Comparison of ENCODE assay signal across 14 mouse cellular contexts in the genomic region with DNA sequence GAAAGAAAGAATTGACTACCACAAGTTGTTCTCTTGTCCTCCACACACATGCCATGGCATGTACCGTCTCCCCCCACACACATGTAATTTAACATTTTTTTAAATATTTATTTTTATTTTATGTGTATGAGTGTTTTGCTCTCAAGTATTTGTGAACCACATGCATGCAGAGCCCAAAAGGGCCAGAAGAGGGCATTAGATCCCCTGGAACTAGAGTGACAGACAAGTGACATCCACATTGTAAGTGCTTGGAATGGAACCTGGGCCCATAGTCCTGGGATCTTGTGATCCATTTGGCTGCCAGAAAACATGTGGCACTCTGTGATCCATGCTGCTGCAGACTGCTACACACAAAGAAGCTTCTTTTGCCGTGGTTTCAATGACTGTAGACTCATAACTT. TPM values are rescaled to one million over a fixed set of nuclear protein-coding genes. Genes with fewer than 3 reads are reported as not detected.
DNase-seq lines count a peak whose midpoint lies in the region; ATAC-seq and TF ChIP-seq lines count a peak whose summit lies in the region.
"Had no signal": no experiment of that assay in that cellular context is flagged by ENCODE, and none has a peak within 500 bp of the region (broad histone marks: within the 10 kb centered on the region; RNA-seq: fewer than 3 reads in every experiment).

No protein-coding gene starts in this region.

- no peak overlapping the region for H3K27ac ChIP-seq in hindbrain, postnatal 0 days
- H3K27ac ChIP-seq in hindbrain, embryonic 16.5 days (ENCODE audit: low read depth, low read length): no peak overlapping the region
- no peak overlapping the region for H3K27ac ChIP-seq in CH12.LX (ENCODE audit: insufficient read depth, low read depth)
- H3K27ac ChIP-seq in forebrain, postnatal 0 days (ENCODE audit: low read depth, low read length): no peak overlapping the region
- no peak overlapping the region for H3K27ac ChIP-seq in hindbrain, embryonic 10.5 days
- H3K27ac ChIP-seq: midbrain, embryonic 15.5 days had no signal

- H3K4me3 ChIP-seq in hindbrain, postnatal 0 days (ENCODE audit: low read length): no peak overlapping the region
- no peak overlapping the region for H3K4me3 ChIP-seq in hindbrain, embryonic 16.5 days (ENCODE audit: low read length)
- H3K4me3 ChIP-seq in CH12.LX (replicated peaks in 1 of 3; ENCODE audit: low read depth in 2 of 3, low read length in 2 of 3, poor library complexity in 1 of 3): no peak overlapping the region
- no peak overlapping the region for H3K4me3 ChIP-seq in forebrain, postnatal 0 days (ENCODE audit: low read depth, low read length)
- no peak overlapping the region for H3K4me3 ChIP-seq in hindbrain, embryonic 10.5 days
- H3K4me3 ChIP-seq: heart, embryonic 12.5 days; midbrain, embryonic 15.5 days had no signal

- H3K4me2 ChIP-seq in hindbrain, postnatal 0 days (ENCODE audit: low read depth, low read length): no peak overlapping the region
- H3K4me2 ChIP-seq in hindbrain, embryonic 16.5 days (ENCODE audit: low read length): no peak overlapping the region
- H3K4me2 ChIP-seq in CH12.LX (ENCODE audit: insufficient read depth, low read depth, poor library complexity, severe bottlenecking): no peak overlapping the region
- H3K4me2 ChIP-seq in forebrain, postnatal 0 days (ENCODE audit: low read depth): no peak overlapping the region
- H3K4me2 ChIP-seq: heart, embryonic 12.5 days; midbrain, embryonic 15.5 days had no signal

- H3K9me3 ChIP-seq in hindbrain, postnatal 0 days (ENCODE audit: low read length): no peaks in the 10 kb centered on the region
- no peaks in the 10 kb centered on the region for H3K9me3 ChIP-seq in hindbrain, embryonic 16.5 days (ENCODE audit: control insufficient read depth, low read length)
- H3K9me3 ChIP-seq in CH12.LX (replicated peaks; ENCODE audit: low read length): no peaks in the 10 kb centered on the region
- no peaks in the 10 kb centered on the region for H3K9me3 ChIP-seq in forebrain, postnatal 0 days (ENCODE audit: low read length)
- H3K9me3 ChIP-seq in hindbrain, embryonic 10.5 days: no peaks in the 10 kb centered on the region
- H3K9me3 ChIP-seq: heart, embryonic 12.5 days; midbrain, embryonic 15.5 days had no signal

- intact Hi-C loops in left cerebral cortex, postnatal 36 days (cut with DNase I): loop anchor here (5.0 kb wide), 1 partner anchor 117 kb away; no protein-coding TSS in a partner anchor

- TF ChIP-seq CTCF in hindbrain, postnatal 0 days (IDR thresholded peaks at IDR 0.05; ENCODE audit: low read depth): peak; percentile 23; the same call in 1 of the 2 replicates
- TF ChIP-seq CTCF in CH12.LX (conservative IDR thresholded peaks at IDR 0.05 in 1 of 2, IDR thresholded peaks at IDR 0.05 in 1 of 2; ENCODE audit: low read depth in 2 of 2, low read length in 2 of 2): peak in 1 of 2 experiments; percentile 47; a peak in 2 of 4 replicates
- TF ChIP-seq CTCF in brain, embryonic 14.5 days (IDR thresholded peaks at IDR 0.05; ENCODE audit: borderline replicate concordance, extremely low read depth, insufficient read depth, insufficient read length): no peak
- TF ChIP-seq CTCF in forebrain, postnatal 0 days (IDR thresholded peaks at IDR 0.05; ENCODE audit: low read depth): no peak

- dilution Hi-C loops in CH12.LX (cut with MboI; ENCODE audit: extremely low pct_ligation_motif_present, extremely low pct_unique_long_range_greater_than_20kb, low sequenced_read_pairs): no loop called here

- no peak for ATAC-seq in hindbrain, postnatal 0 days
- ATAC-seq in hindbrain, embryonic 16.5 days: no peak
- ATAC-seq in megakaryocyte-erythroid progenitor cell, adult 5-6 weeks (replicated peaks; ENCODE audit: low FRiP score, low TSS enrichment, poor library complexity, severe bottlenecking): 0 out of 2 replicates have a peak, but pooled peaks have one; percentile 47
- no peak for ATAC-seq in forebrain, postnatal 0 days
- ATAC-seq: midbrain, embryonic 15.5 days had no signal

- no peak for TF ChIP-seq POLR2A in CH12.LX (IDR thresholded peaks at IDR 0.05; ENCODE audit: low read depth, low read length)
- TF ChIP-seq POLR2A in brain, embryonic 14.5 days (IDR thresholded peaks at IDR 0.05; ENCODE audit: borderline replicate concordance, extremely low read depth, insufficient read depth, insufficient read length, poor library complexity, severe bottlenecking): no peak

- peak; percentile 42 for TF ChIP-seq RAD21 in CH12.LX (IDR thresholded peaks at IDR 0.05; ENCODE audit: low read depth, low read length)

- no peak for TF ChIP-seq EP300 in CH12.LX (IDR thresholded peaks at IDR 0.05; ENCODE audit: low read length)

- no peak for DNase-seq in hindbrain, postnatal 0 days (ENCODE audit: low spot score)
- peak; percentile 13 for DNase-seq in CH12.LX (ENCODE audit: extremely low read depth)
- peak; percentile 0 for DNase-seq in brain, embryonic 14.5 days (ENCODE audit: low read depth)
- DNase-seq in forebrain, postnatal 0 days: no peak
- no peak for DNase-seq in hindbrain, embryonic 10.5 days (ENCODE audit: low spot score)
- DNase-seq in left cerebral cortex, postnatal 36 days (ENCODE audit: low spot score in 2 of 2): no peak

- H3K9ac ChIP-seq in hindbrain, postnatal 0 days (replicated peaks; ENCODE audit: low read length): no peak overlapping the region
- no peak overlapping the region for H3K9ac ChIP-seq in hindbrain, embryonic 16.5 days (ENCODE audit: low read depth, low read length)
- H3K9ac ChIP-seq in CH12.LX (ENCODE audit: insufficient read depth, low read depth): no peak overlapping the region
- no peak overlapping the region for H3K9ac ChIP-seq in forebrain, postnatal 0 days
- H3K9ac ChIP-seq: heart, embryonic 12.5 days; midbrain, embryonic 15.5 days had no signal

- H3K36me3 ChIP-seq in hindbrain, postnatal 0 days (ENCODE audit: insufficient read depth, low read length): no peaks in the 10 kb centered on the region
- no peaks in the 10 kb centered on the region for H3K36me3 ChIP-seq in hindbrain, embryonic 16.5 days (ENCODE audit: control insufficient read depth, insufficient read depth, low read length)
- no peaks in the 10 kb centered on the region for H3K36me3 ChIP-seq in CH12.LX (replicated peaks in 1 of 2; ENCODE audit: control insufficient read depth in 1 of 2, insufficient read depth in 1 of 2, low read length in 1 of 2)
- no peaks in the 10 kb centered on the region for H3K36me3 ChIP-seq in forebrain, postnatal 0 days (ENCODE audit: insufficient read depth)
- H3K36me3 ChIP-seq in hindbrain, embryonic 10.5 days: no peaks in the 10 kb centered on the region
- H3K36me3 ChIP-seq: heart, embryonic 12.5 days; midbrain, embryonic 15.5 days had no signal

- no peaks in the 10 kb centered on the region for H3K27me3 ChIP-seq in hindbrain, postnatal 0 days (ENCODE audit: insufficient read depth, low read length)
- no peaks in the 10 kb centered on the region for H3K27me3 ChIP-seq in hindbrain, embryonic 16.5 days (replicated peaks; ENCODE audit: control insufficient read depth, insufficient read depth, low read length)
- no peaks in the 10 kb centered on the region for H3K27me3 ChIP-seq in CH12.LX (replicated peaks)
- no peaks in the 10 kb centered on the region for H3K27me3 ChIP-seq in forebrain, postnatal 0 days (ENCODE audit: insufficient read depth, low read length)
- peaks cover 3% of the 10 kb centered on the region; the same call in 1 of the 2 replicates for H3K27me3 ChIP-seq in hindbrain, embryonic 10.5 days (ENCODE audit: insufficient read depth, poor library complexity, severe bottlenecking)
- H3K27me3 ChIP-seq: midbrain, embryonic 15.5 days had no signal

- no peaks in the 10 kb centered on the region for H3K4me1 ChIP-seq in hindbrain, postnatal 0 days (ENCODE audit: insufficient read depth, low read length)
- no peaks in the 10 kb centered on the region for H3K4me1 ChIP-seq in hindbrain, embryonic 16.5 days (ENCODE audit: control insufficient read depth, insufficient read depth, low read depth, low read length)
- H3K4me1 ChIP-seq in CH12.LX (ENCODE audit: control insufficient read depth in 1 of 2, insufficient read depth in 2 of 2): no peaks in the 10 kb centered on the region
- no peaks in the 10 kb centered on the region for H3K4me1 ChIP-seq in forebrain, postnatal 0 days (ENCODE audit: insufficient read depth)
- no peaks in the 10 kb centered on the region for H3K4me1 ChIP-seq in hindbrain, embryonic 10.5 days (replicated peaks)
- H3K4me1 ChIP-seq: heart, embryonic 12.5 days; midbrain, embryonic 15.5 days had no signal

- WGBS in hindbrain, postnatal 0 days: 63% methylated on average over 2 of the region's 2 CpGs
- WGBS in hindbrain, embryonic 16.5 days: 57% methylated on average over 2 of the region's 2 CpGs
- 60% methylated on average over 2 of the region's 2 CpGs for WGBS in forebrain, postnatal 0 days
- WGBS in hindbrain, embryonic 10.5 days: 65% methylated on average over 2 of the region's 2 CpGs

- in situ Hi-C loops in CH12.LX (cut with MboI; ENCODE audit: low pct_ligation_motif_present, low pct_unique_long_range_greater_than_20kb, low sequenced_read_pairs): loop anchor here (10.0 kb wide), 1 partner anchor 120 kb away; a partner anchor contains a TSS

- H3K79me2 ChIP-seq in CH12.LX (replicated peaks; ENCODE audit: control insufficient read depth, extremely low read depth, insufficient read depth, poor library complexity, severe bottlenecking): no peaks in the 10 kb centered on the region

RNA-seq across cellular contexts. Expression of a gene that starts 2.3 kb away (rescaled TPM):
- not detected in 2 replicates for total RNA-seq in hindbrain, postnatal 0 days (2014; rRNA removed)
- polyA plus RNA-seq in hindbrain, postnatal 0 days (2015; fragmentation: Nextera tagmentation; extraction: Ambion mirVana): 0.14 TPM in 1 of 2 replicates, not detected in the other
- not detected in 2 replicates for polyA plus RNA-seq in hindbrain, embryonic 16.5 days (2015; fragmentation: Nextera tagmentation; extraction: Ambion mirVana)
- not detected in 2 replicates for total RNA-seq in CH12.LX (2012; rRNA removed)
- not detected in 2 replicates for total RNA-seq in CH12.LX (2014; rRNA removed)
- polyA plus RNA-seq in CH12.LX (2012; ENCODE audit: insufficient read length, low read depth): not detected in 2 replicates
- polyA plus RNA-seq in brain, embryonic 14.5 days (2012; rRNA removed): not detected in 2 replicates
- not detected in 2 replicates for total RNA-seq in megakaryocyte-erythroid progenitor cell, adult 5-6 weeks (2014; fragmentation: Nextera tagmentation)
- not detected in 2 replicates for total RNA-seq in megakaryocyte-erythroid progenitor cell, adult 5-6 weeks (2017)
- total RNA-seq in forebrain, postnatal 0 days (2014; rRNA removed): not detected in 2 replicates
- polyA plus RNA-seq in forebrain, postnatal 0 days (2015; fragmentation: Nextera tagmentation; extraction: Ambion mirVana): not detected in 2 replicates
- polyA plus RNA-seq in hindbrain, embryonic 10.5 days (2016; fragmentation: Nextera tagmentation; extraction: Ambion mirVana): not detected in 2 replicates
- under 1 TPM in 1 of 2 experiments, not detected in 1; 0.66 TPM for total RNA-seq in left cerebral cortex, postnatal 36 days (2021)
- total RNA-seq: adrenal gland, adult 18-20 months had no signal
- polyA plus RNA-seq: embryonic facial prominence, embryonic 14.5 days; heart, embryonic 12.5 days; midbrain, embryonic 15.5 days; small intestine, adult 2 months had no signal

RNA-seq across cellular contexts. Expression of a gene that starts 10.2 kb away (rescaled TPM):
- total RNA-seq in hindbrain, postnatal 0 days (2014; rRNA removed): 48.9 and 62.0 TPM in 2 replicates
- 12.2 and 12.5 TPM in 2 replicates for polyA plus RNA-seq in hindbrain, postnatal 0 days (2015; fragmentation: Nextera tagmentation; extraction: Ambion mirVana)
- 9.9 and 10.8 TPM in 2 replicates for polyA plus RNA-seq in hindbrain, embryonic 16.5 days (2015; fragmentation: Nextera tagmentation; extraction: Ambion mirVana)
- total RNA-seq in CH12.LX (2012; rRNA removed) (12.0 and 12.3 TPM in 2 replicates), CH12.LX (2014; rRNA removed) (9.9 and 12.2 TPM in 2 replicates)
- polyA plus RNA-seq in CH12.LX (2012; ENCODE audit: insufficient read length, low read depth): 12.0 and 15.5 TPM in 2 replicates
- 25.4 and 38.9 TPM in 2 replicates for polyA plus RNA-seq in brain, embryonic 14.5 days (2012; rRNA removed)
- 21.8 and 22.9 TPM in 2 replicates for total RNA-seq in megakaryocyte-erythroid progenitor cell, adult 5-6 weeks (2014; fragmentation: Nextera tagmentation)
- 12.9 and 17.9 TPM in 2 replicates for total RNA-seq in megakaryocyte-erythroid progenitor cell, adult 5-6 weeks (2017)
- 56.7 and 80.9 TPM in 2 replicates for total RNA-seq in forebrain, postnatal 0 days (2014; rRNA removed)
- 11.4 and 12.4 TPM in 2 replicates for polyA plus RNA-seq in forebrain, postnatal 0 days (2015; fragmentation: Nextera tagmentation; extraction: Ambion mirVana)
- 15.3 and 15.4 TPM in 2 replicates for polyA plus RNA-seq in hindbrain, embryonic 10.5 days (2016; fragmentation: Nextera tagmentation; extraction: Ambion mirVana)
- total RNA-seq in left cerebral cortex, postnatal 36 days (2021): 10 to 100 TPM; 82.0 to 91.2 TPM

RNA-seq across cellular contexts. Expression of a gene that starts 42.7 kb away (rescaled TPM):
- not detected in 2 replicates for total RNA-seq in hindbrain, postnatal 0 days (2014; rRNA removed)
- polyA plus RNA-seq in hindbrain, postnatal 0 days (2015; fragmentation: Nextera tagmentation; extraction: Ambion mirVana): not detected in 2 replicates
- polyA plus RNA-seq in hindbrain, embryonic 16.5 days (2015; fragmentation: Nextera tagmentation; extraction: Ambion mirVana): not detected in 2 replicates
- total RNA-seq in CH12.LX (2012; rRNA removed): not detected in 2 replicates
- total RNA-seq in CH12.LX (2014; rRNA removed): not detected in 2 replicates
- polyA plus RNA-seq in CH12.LX (2012; ENCODE audit: insufficient read length, low read depth): not detected in 2 replicates
- polyA plus RNA-seq in brain, embryonic 14.5 days (2012; rRNA removed): not detected in 2 replicates
- not detected in 2 replicates for total RNA-seq in megakaryocyte-erythroid progenitor cell, adult 5-6 weeks (2014; fragmentation: Nextera tagmentation)
- total RNA-seq in megakaryocyte-erythroid progenitor cell, adult 5-6 weeks (2017): not detected in 2 replicates
- not detected in 2 replicates for total RNA-seq in forebrain, postnatal 0 days (2014; rRNA removed)
- not detected in 2 replicates for polyA plus RNA-seq in forebrain, postnatal 0 days (2015; fragmentation: Nextera tagmentation; extraction: Ambion mirVana)
- polyA plus RNA-seq in hindbrain, embryonic 10.5 days (2016; fragmentation: Nextera tagmentation; extraction: Ambion mirVana): not detected in 2 replicates
- total RNA-seq in left cerebral cortex, postnatal 36 days (2021): not detected
- total RNA-seq: adrenal gland, adult 18-20 months; left cerebral cortex, postnatal 25 days had no signal
- polyA plus RNA-seq: embryonic facial prominence, embryonic 14.5 days; heart, embryonic 12.5 days; midbrain, embryonic 15.5 days; small intestine, adult 2 months had no signal

RNA-seq across cellular contexts. Expression of a gene that starts 52.1 kb away (rescaled TPM):
- total RNA-seq in hindbrain, postnatal 0 days (2014; rRNA removed): not detected in 2 replicates
- 0.06 and 0.09 TPM in 2 replicates for polyA plus RNA-seq in hindbrain, postnatal 0 days (2015; fragmentation: Nextera tagmentation; extraction: Ambion mirVana)
- polyA plus RNA-seq in hindbrain, embryonic 16.5 days (2015; fragmentation: Nextera tagmentation; extraction: Ambion mirVana): 0.14 TPM in 1 of 2 replicates, not detected in the other
- total RNA-seq in CH12.LX (2012; rRNA removed) (not detected in 2 replicates), CH12.LX (2014; rRNA removed) (not detected in 2 replicates)
- not detected in 2 replicates for polyA plus RNA-seq in CH12.LX (2012; ENCODE audit: insufficient read length, low read depth)
- polyA plus RNA-seq in brain, embryonic 14.5 days (2012; rRNA removed): not detected in 2 replicates
- not detected in 2 replicates for total RNA-seq in megakaryocyte-erythroid progenitor cell, adult 5-6 weeks (2014; fragmentation: Nextera tagmentation)
- total RNA-seq in megakaryocyte-erythroid progenitor cell, adult 5-6 weeks (2017): not detected in 2 replicates
- total RNA-seq in forebrain, postnatal 0 days (2014; rRNA removed): not detected in 2 replicates
- polyA plus RNA-seq in forebrain, postnatal 0 days (2015; fragmentation: Nextera tagmentation; extraction: Ambion mirVana): 0.06 TPM in 1 of 2 replicates, not detected in the other
- not detected in 2 replicates for polyA plus RNA-seq in hindbrain, embryonic 10.5 days (2016; fragmentation: Nextera tagmentation; extraction: Ambion mirVana)
- not detected for total RNA-seq in left cerebral cortex, postnatal 36 days (2021)
- total RNA-seq: adrenal gland, adult 18-20 months; left cerebral cortex, postnatal 25 days had no signal
- polyA plus RNA-seq: embryonic facial prominence, embryonic 14.5 days; heart, embryonic 12.5 days; small intestine, adult 2 months had no signal

Comparison
In these comparisons a context has a peak if more than half of its experiments do, and no peak if none do; other contexts are left out.
1. DNase-seq: peak in CH12.LX (single experiment) and brain, embryonic 14.5 days (single experiment); none in hindbrain, postnatal 0 days (single experiment), forebrain, postnatal 0 days (single experiment), hindbrain, embryonic 10.5 days (single experiment) and left cerebral cortex, postnatal 36 days (0 of 2).